Mouse (Mus musculus): ENCODE measurements around the gene Nfrkb. TPM values are rescaled to one million over a fixed set of nuclear protein-coding genes. Genes with fewer than 3 reads are reported as not detected.

Gene Nfrkb
- 27.3 and 31.6 TPM in 2 replicates for polyA plus RNA-seq (2015; fragmentation: Nextera tagmentation; extraction: Ambion mirVana)

DNA sequence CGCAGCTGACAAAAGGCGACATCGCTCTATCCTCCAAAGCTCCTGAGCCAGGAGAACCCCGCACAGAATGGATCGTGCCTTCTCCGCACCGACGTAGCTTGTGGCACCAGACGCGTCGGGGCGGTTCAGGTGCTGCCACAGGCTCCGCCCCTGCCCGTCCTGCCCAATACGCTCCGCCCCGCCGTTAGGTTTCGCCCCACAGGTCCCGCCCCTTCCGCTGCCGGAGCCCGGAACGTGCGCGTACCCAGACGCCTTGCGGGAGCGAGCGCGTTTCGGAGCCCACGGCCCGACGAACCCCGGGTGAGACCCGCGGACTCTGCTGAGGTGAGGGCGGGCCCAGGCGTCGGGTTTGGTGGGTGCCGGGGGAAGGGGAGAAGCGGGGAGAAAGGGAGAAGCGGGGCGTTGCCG is at the start of gene Nfrkb:
Gene Nfrkb (plus strand): TSS at position 246 of the 408 bp plus-strand sequence.
- H3K27me3 ChIP-seq: no peaks in the 10 kb centered on the region
- ATAC-seq (replicated peaks): peak; percentile 98
- H3K9me3 ChIP-seq: no peaks in the 10 kb centered on the region
- peaks cover 26% of the 10 kb centered on the region for H3K4me1 ChIP-seq
- H3K27ac ChIP-seq (replicated peaks): peak within 1 kb of the TSS; percentile 65
- under 1% methylated on average over 45 of the region's 46 CpGs for WGBS
- H3K4me2 ChIP-seq (replicated peaks): peak within 1 kb of the TSS; percentile 58
- H3K9ac ChIP-seq (replicated peaks): peak within 1 kb of the TSS; percentile 76
- H3K36me3 ChIP-seq: peaks cover 12% of the 10 kb centered on the region
- peak within 1 kb of the TSS; percentile 82 for H3K4me3 ChIP-seq

DNA sequence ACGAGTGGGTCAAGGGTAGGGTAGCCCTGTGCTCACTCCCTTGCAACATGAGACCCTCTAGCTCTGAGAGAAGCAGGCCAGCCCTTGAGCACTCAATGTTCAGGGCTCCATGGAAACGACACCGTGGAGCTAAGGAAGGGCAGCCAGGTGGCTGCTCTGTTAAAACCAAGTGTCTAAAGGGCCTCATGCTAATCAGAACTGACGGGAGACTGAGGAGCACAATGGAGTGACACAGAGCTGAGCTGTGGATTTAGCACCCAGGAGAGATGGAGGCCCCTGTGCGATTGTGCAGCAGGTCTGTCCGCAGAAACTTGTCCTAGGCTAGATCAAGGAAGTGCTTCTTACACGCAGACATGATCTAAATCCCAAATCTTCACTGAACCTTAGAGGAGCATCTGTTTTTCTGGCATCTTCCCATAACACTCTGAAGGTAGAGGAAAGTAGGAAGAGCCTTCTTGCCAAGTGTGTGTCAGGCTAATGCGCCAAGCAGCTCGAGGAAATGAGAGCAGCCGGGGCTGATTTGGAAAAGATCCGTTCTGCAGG is 41.6 kb upstream of the Nfrkb start:
- H3K4me3 ChIP-seq: no peak overlapping the region
- no peak overlapping the region for H3K4me2 ChIP-seq (replicated peaks)
- 49% methylated on average over 11 of the region's 11 CpGs for WGBS
- H3K27me3 ChIP-seq: no peaks in the 10 kb centered on the region
- no peak overlapping the region for H3K9ac ChIP-seq (replicated peaks)
- peaks cover 10% of the 10 kb centered on the region for H3K4me1 ChIP-seq
- no peak for ATAC-seq (replicated peaks)
- H3K27ac ChIP-seq (replicated peaks): peak overlapping the region; percentile 23; the same call in 1 of the 2 replicates
- no peaks in the 10 kb centered on the region for H3K9me3 ChIP-seq
- H3K36me3 ChIP-seq: peaks cover 18% of the 10 kb centered on the region

DNA sequence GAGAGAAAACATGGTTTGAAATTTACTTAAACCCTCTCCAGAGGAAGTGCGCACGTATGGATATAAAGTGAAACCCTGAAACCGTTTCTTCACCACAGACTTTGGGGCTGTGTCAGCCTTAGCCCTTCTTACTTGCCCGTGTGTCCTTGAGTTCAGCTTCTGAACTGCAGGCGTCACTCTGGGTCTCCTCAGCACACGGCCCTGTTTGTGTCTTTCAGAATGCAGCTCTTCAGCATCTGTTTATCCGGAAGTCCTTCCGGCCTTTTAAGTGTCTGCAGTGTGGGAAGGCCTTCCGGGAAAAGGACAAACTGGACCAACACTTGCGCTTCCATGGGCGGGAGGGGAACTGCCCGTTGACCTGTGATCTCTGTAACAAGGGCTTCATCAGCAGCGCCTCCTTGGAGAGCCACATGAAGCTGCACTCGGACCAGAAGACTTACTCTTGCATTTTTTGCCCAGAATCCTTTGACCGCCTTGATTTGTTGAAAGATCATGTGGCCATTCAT is 39.4 kb upstream of the Nfrkb start:
- peaks cover 23% of the 10 kb centered on the region for H3K36me3 ChIP-seq
- no peak overlapping the region for H3K4me2 ChIP-seq (replicated peaks)
- H3K4me3 ChIP-seq: no peak overlapping the region
- ATAC-seq (replicated peaks): no peak
- peaks cover 10% of the 10 kb centered on the region for H3K4me1 ChIP-seq
- no peak overlapping the region for H3K27ac ChIP-seq (replicated peaks)
- 84% methylated on average over 15 of the region's 15 CpGs for WGBS
- no peaks in the 10 kb centered on the region for H3K27me3 ChIP-seq
- H3K9ac ChIP-seq (replicated peaks): no peak overlapping the region
- H3K9me3 ChIP-seq: no peaks in the 10 kb centered on the region

GRCm38 (mm10) chr9:31348458-31348857 is 37.5 kb upstream of the Nfrkb start:
- H3K27ac ChIP-seq (replicated peaks): no peak overlapping the region
- ATAC-seq (replicated peaks): no peak

GRCm38 (mm10) chr9:31348915-31349314 is 37.1 kb upstream of the Nfrkb start:
- Histone ChIP-seq H3K9ac (replicated peaks) (no peak overlapping the region), H3K27me3 (no peaks in the 10 kb centered on the region), H3K4me3 (no peak overlapping the region), H3K36me3 (peaks cover 29% of the 10 kb centered on the region), H3K4me1 (peaks cover 10% of the 10 kb centered on the region), H3K27ac (replicated peaks) (no peak overlapping the region), H3K4me2 (replicated peaks) (no peak overlapping the region), H3K9me3 (no peaks in the 10 kb centered on the region)
- 67% methylated on average over 11 of the region's 11 CpGs for WGBS
- 0 out of 2 replicates have a peak, but pooled peaks have one; percentile 53 for ATAC-seq (replicated peaks)

More at GRCm38 (mm10) chr9:31348458-31348857, 37.5 kb upstream of the Nfrkb start:
- no peak overlapping the region for H3K4me2 ChIP-seq (replicated peaks)
- 83% methylated on average over 4 of the region's 4 CpGs for WGBS
- H3K4me1 ChIP-seq: peaks cover 10% of the 10 kb centered on the region
- H3K9me3 ChIP-seq: no peaks in the 10 kb centered on the region
- no peaks in the 10 kb centered on the region for H3K27me3 ChIP-seq
- no peak overlapping the region for H3K4me3 ChIP-seq
- H3K9ac ChIP-seq (replicated peaks): no peak overlapping the region
- peaks cover 27% of the 10 kb centered on the region for H3K36me3 ChIP-seq

DNA sequence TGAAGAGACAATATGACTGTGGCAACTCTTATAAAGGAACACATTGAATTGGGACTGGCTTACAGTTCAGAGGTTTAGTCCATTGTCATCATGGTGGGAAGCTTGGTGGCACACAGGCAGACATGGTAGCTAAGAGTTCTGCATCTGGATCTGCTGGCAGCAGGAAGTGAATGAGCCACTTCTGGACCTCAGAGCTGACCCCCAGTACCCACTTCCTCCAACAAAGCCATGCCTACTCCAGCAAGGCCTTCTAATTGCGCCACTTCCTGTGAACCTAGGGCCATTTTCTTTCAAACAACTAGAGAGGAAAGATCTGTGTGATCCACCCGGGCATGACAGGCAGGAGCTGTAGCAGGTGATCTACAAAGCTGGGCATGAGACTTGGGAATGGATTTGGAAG is 33.3 kb upstream of the Nfrkb start:
- H3K4me2 ChIP-seq (replicated peaks): no peak overlapping the region
- WGBS: 89% methylated on average over 2 of the region's 2 CpGs
- H3K27me3 ChIP-seq: no peaks in the 10 kb centered on the region
- no peaks in the 10 kb centered on the region for H3K9me3 ChIP-seq
- H3K9ac ChIP-seq (replicated peaks): no peak overlapping the region
- H3K4me3 ChIP-seq: no peak overlapping the region
- H3K36me3 ChIP-seq: peaks cover 33% of the 10 kb centered on the region
- no peak overlapping the region for H3K27ac ChIP-seq (replicated peaks)
- H3K4me1 ChIP-seq: no peaks in the 10 kb centered on the region
- ATAC-seq (replicated peaks): no peak

- no peak overlapping the region for H3K4me2 ChIP-seq (replicated peaks)
- ATAC-seq (replicated peaks): no peak
- H3K36me3 ChIP-seq: peaks cover 34% of the 10 kb centered on the region
- no peak overlapping the region for H3K27ac ChIP-seq (replicated peaks)
- H3K4me3 ChIP-seq: no peak overlapping the region
- H3K4me1 ChIP-seq: no peaks in the 10 kb centered on the region
- 91% methylated on average over 10 of the region's 10 CpGs for WGBS
- H3K9me3 ChIP-seq: no peaks in the 10 kb centered on the region
- no peaks in the 10 kb centered on the region for H3K27me3 ChIP-seq
- H3K9ac ChIP-seq (replicated peaks): no peak overlapping the region
Observed at GRCm38 (mm10) chr9:31353518-31353917, 32.5 kb upstream of the Nfrkb start.

DNA sequence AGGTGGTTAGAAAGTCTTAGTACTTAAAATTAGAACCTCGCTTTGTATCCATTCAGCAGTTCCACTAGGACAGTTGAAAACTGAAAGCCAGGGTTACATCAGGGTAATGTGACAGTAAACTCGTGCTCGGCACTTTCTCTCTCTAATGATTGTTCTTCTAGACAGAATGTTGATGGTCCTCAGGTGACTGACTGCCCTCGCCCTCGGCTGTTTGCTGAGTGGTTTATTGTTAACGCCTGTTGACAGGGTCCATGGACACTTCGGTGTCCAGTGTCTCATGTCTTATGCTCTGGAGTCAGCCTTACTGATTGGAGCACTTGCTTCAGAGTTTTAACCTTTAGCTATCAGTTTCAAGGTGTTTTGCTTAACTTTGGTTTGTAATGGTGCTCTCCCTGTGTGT is 31.9 kb upstream of the Nfrkb start:
- no peak for ATAC-seq (replicated peaks)
- Histone ChIP-seq H3K9me3 (no peaks in the 10 kb centered on the region), H3K4me1 (no peaks in the 10 kb centered on the region), H3K27me3 (no peaks in the 10 kb centered on the region), H3K27ac (replicated peaks) (no peak overlapping the region), H3K4me2 (replicated peaks) (no peak overlapping the region), H3K36me3 (peaks cover 40% of the 10 kb centered on the region), H3K4me3 (no peak overlapping the region), H3K9ac (replicated peaks) (no peak overlapping the region)
- 94% methylated on average over 7 of the region's 7 CpGs for WGBS

DNA sequence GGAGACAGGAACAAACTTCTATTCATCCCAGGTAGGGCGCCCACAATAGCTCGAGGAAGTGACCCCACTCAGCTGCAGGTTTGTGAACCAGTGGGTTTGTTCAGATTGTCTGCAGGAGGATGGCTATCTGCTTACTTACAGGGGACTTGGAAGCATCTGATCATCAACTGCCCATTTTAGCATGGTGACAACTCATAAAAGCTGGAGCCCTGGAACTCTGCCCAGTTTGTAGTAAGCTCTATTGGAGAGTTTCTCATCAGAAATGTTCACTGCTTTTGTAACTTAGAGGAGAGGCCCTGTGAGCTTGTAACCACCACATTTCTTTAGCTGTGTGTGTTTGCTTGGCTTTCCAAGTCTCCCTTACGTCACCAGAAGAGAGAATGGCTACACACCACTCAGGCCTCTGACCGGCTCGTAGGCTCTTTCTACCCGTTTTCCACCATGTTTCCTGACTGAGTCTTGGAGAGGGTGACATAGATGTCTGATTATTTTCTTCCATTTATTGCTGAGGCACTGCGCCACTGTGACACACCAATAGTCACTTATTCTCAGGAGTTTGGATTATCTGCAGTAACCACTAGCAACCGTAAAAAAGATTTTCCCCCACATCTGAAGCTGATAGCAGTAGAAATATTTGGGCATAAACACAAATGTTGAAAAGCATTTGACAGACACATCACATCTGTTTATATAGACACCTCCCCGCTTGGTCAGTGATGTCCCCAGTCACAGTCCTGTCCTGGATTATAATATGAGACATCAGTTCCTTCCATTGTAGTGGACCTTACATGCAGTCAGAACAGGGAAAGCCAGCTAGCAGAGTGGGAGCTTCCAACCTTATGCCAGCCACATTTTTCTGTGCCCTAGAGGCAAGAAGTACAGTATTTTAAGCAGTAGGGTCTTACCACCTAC is 22.0 kb upstream of the Nfrkb start:
- H3K36me3 ChIP-seq: peaks cover 38% of the 10 kb centered on the region
- WGBS: 68% methylated on average over 9 of the region's 9 CpGs
- no peak overlapping the region for H3K4me2 ChIP-seq (replicated peaks)
- H3K9me3 ChIP-seq: no peaks in the 10 kb centered on the region
- H3K4me3 ChIP-seq: no peak overlapping the region
- H3K27ac ChIP-seq (replicated peaks): no peak overlapping the region
- ATAC-seq (replicated peaks): no peak
- H3K4me1 ChIP-seq: 0 out of 2 replicates have a peak, but pooled peaks cover 7% of the 10 kb centered on the region
- H3K27me3 ChIP-seq: no peaks in the 10 kb centered on the region
- H3K9ac ChIP-seq (replicated peaks): no peak overlapping the region

- no peaks in the 10 kb centered on the region for H3K27me3 ChIP-seq
- no peak overlapping the region for H3K4me3 ChIP-seq
- ATAC-seq (replicated peaks): no peak
- H3K9ac ChIP-seq (replicated peaks): no peak overlapping the region
- H3K4me2 ChIP-seq (replicated peaks): no peak overlapping the region
- H3K4me1 ChIP-seq: 0 out of 2 replicates have a peak, but pooled peaks cover 7% of the 10 kb centered on the region
- H3K9me3 ChIP-seq: no peaks in the 10 kb centered on the region
- H3K27ac ChIP-seq (replicated peaks): no peak overlapping the region
- H3K36me3 ChIP-seq: peaks cover 29% of the 10 kb centered on the region
- WGBS: 94% methylated on average over 8 of the region's 8 CpGs
Observed at GRCm38 (mm10) chr9:31365086-31365485, 20.9 kb upstream of the Nfrkb start.

DNA sequence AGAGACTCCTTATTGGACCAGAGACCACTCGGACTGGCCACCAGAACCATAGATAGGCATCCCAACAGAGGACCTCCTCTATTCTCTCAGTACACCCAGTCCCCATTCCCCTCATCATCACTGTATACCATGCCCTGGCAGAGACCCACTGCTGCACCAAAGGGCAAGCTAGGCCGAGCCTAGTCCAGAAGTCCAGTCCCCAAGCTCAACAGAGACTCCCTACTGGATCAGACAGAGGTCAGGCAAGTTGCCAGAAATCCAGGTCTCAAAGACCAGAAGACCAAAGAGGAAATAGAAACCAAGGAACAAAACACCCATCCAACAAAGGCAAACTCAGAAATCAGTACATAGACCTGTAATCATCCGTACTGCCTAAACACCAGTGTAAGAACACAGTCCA is 14.3 kb upstream of the Nfrkb start:
- Histone ChIP-seq H3K9ac (replicated peaks) (no peak overlapping the region), H3K4me2 (replicated peaks) (no peak overlapping the region), H3K9me3 (0 out of 2 replicates have a peak, but pooled peaks cover 4% of the 10 kb centered on the region), H3K27ac (replicated peaks) (no peak overlapping the region), H3K4me3 (no peak overlapping the region), H3K4me1 (no peaks in the 10 kb centered on the region), H3K27me3 (no peaks in the 10 kb centered on the region), H3K36me3 (peaks cover 38% of the 10 kb centered on the region)
- WGBS: 95% methylated on average over 3 of the region's 3 CpGs
- no peak for ATAC-seq (replicated peaks)

DNA sequence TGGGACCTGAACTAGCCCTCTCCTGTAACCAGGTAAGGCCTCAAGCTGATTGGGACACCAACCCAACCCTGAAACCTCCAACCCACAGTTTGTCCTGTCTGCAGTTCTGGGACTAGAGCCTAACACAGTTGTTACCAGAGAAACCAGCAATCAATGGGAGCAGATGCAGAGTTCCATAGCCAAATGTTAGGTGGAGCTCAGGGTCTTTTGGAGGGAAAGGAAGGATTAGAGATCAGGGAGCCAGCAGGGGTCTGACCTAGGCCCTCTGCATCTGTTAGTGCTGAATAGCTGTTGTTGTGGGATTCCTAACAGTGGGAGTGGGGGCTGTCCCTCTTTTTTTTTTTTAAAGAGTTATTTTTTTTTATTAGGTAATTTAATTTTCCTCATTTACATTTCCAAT is 9.3 kb upstream of the Nfrkb start:
- no peak overlapping the region for H3K4me3 ChIP-seq
- H3K27ac ChIP-seq (replicated peaks): no peak overlapping the region
- 0 out of 2 replicates have a peak, but pooled peaks cover 4% of the 10 kb centered on the region for H3K9me3 ChIP-seq
- no peak for ATAC-seq (replicated peaks)
- no peaks in the 10 kb centered on the region for H3K27me3 ChIP-seq
- peaks cover 34% of the 10 kb centered on the region for H3K36me3 ChIP-seq
- H3K9ac ChIP-seq (replicated peaks): no peak overlapping the region
- H3K4me1 ChIP-seq: no peaks in the 10 kb centered on the region
- no peak overlapping the region for H3K4me2 ChIP-seq (replicated peaks)
